Mouse (Mus musculus) myocyte (in vitro differentiated cells): ENCODE results near the gene Rnf183.

Experiments
- CEBPB ChIP-seq: IDR thresholded peaks from 2 replicates; pipeline ENCODE4 v1.6.1; 2011; ENCODE audit warnings: mild to moderate bottlenecking, moderate library complexity; ENCODE audit not compliant: poor library complexity, insufficient read depth, severe bottlenecking
- E2F4 ChIP-seq: IDR thresholded peaks from one replicate; pipeline ENCODE4 v1.6.1; 2011; ENCODE audit warnings: mild to moderate bottlenecking, control low read depth, moderate library complexity; ENCODE audit not compliant: insufficient read depth
- MAX ChIP-seq: IDR thresholded peaks from one replicate; pipeline ENCODE4 v1.6.1; 2011; ENCODE audit warnings: low read depth, mild to moderate bottlenecking, control low read depth
- MYOD1 ChIP-seq, 3 experiments: IDR thresholded peaks; one replicate each; pipeline ENCODE4 v1.6.1; 2011; ENCODE audit warnings: control low read depth in 2 of 3, low read depth in 2 of 3, mild to moderate bottlenecking in 2 of 3, moderate library complexity in 1 of 3; ENCODE audit not compliant: insufficient read length in 2 of 3, control insufficient read depth in 1 of 3
- MYOG ChIP-seq, 3 experiments: IDR thresholded peaks; one replicate each; pipeline ENCODE4 v1.6.1; 2011; ENCODE audit warnings: control low read depth in 2 of 3, low read depth in 2 of 3, mild to moderate bottlenecking in 2 of 3; ENCODE audit not compliant: insufficient read length in 2 of 3, control insufficient read depth in 1 of 3, insufficient read depth in 1 of 3
- POLR2A ChIP-seq: IDR thresholded peaks from one replicate; pipeline ENCODE4 v1.6.1; 2011; ENCODE audit warnings: low read depth, mild to moderate bottlenecking, control low read depth, moderate library complexity; ENCODE audit not compliant: insufficient read length
- POLR2AphosphoS2 ChIP-seq: IDR thresholded peaks from one replicate; pipeline ENCODE4 v1.6.1; 2011; ENCODE audit warnings: low read depth, control low read depth; ENCODE audit not compliant: insufficient read length
- SRF ChIP-seq: IDR thresholded peaks from one replicate; pipeline ENCODE4 v1.6.1; 2011; ENCODE audit warnings: low read depth; ENCODE audit not compliant: control insufficient read depth, insufficient read length
- TCF12 ChIP-seq: IDR thresholded peaks from one replicate; pipeline ENCODE4 v1.6.1; 2011; ENCODE audit warnings: mild to moderate bottlenecking, control low read depth; ENCODE audit not compliant: poor library complexity, insufficient read depth, severe bottlenecking
- TCF3 ChIP-seq: IDR thresholded peaks from one replicate; pipeline ENCODE4 v1.6.1; 2011; ENCODE audit warnings: low read depth, control low read depth; ENCODE audit not compliant: insufficient read length
- USF1 ChIP-seq: IDR thresholded peaks from one replicate; pipeline ENCODE4 v1.6.1; 2011; ENCODE audit warnings: low read depth, mild to moderate bottlenecking, control low read depth, moderate library complexity

- TF ChIP-seq TCF12: no peak
- TF ChIP-seq POLR2A: no peak
- no peak for TF ChIP-seq MYOD1 (IDR thresholded peaks at IDR 0.05; ENCODE audit: control insufficient read depth in 1 of 3, insufficient read length in 2 of 3, low read depth in 2 of 3)
- TF ChIP-seq E2F4: no peak
- TF ChIP-seq USF1: no peak
- no peak for TF ChIP-seq TCF3
- no peak for TF ChIP-seq MAX
- no peak for TF ChIP-seq POLR2AphosphoS2
- TF ChIP-seq MYOG (IDR thresholded peaks at IDR 0.05; ENCODE audit: control insufficient read depth in 1 of 3, insufficient read depth in 1 of 3, insufficient read length in 2 of 3, low read depth in 2 of 3): no peak
- TF ChIP-seq SRF: no peak
- TF ChIP-seq CEBPB: no peak
Measured at GRCm38 (mm10) chr4:62397616-62398365, 37.3 kb downstream of the Rnf183 start.
